Comparison of ENCODE assay signal across 8 mouse cellular contexts in the genomic region with DNA sequence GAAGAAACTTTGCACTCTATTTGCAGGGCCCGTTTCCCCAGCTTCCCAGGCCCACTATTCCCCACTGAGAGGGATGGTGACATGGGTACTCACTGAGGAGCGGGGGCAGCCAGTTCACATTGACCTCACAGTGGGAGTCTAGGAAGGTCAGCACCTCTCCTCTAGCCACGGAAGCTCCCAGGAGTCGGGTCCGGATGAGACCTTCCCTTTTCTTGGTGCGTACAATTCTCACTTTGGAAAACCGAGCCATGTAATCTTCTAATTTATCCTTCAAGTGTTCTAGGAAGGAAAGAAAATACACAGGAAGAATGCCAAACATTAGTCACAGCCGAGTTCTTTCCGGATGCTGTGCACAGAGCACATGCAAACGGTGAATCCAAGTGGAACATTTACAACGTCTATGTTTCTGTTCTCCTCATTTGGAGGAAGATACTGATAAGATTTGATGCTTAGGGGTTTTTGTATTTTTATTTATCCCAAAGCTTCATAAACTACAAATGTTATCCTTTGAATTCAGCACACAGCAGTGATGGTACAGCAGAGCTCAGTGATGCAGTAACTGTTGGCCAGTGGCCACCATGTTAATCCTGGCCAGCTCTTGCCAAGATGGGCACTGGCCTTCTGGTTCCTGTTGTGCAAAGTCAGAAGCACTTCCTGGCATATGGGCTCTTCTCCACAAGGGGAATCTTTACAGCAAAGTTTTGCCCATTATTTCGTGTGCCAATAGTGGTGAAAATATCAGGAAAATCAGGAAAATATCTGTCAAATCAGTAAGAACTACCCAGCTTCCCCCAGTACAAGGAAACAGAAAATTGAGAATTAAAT.
DNase-seq lines count a peak whose midpoint lies in the region; ATAC-seq lines count a peak whose summit lies in the region.

No protein-coding gene starts in this region.

- no peak overlapping the region for H3K4me2 ChIP-seq in hindbrain, embryonic 12.5 days (replicated peaks)

- H3K9me3 ChIP-seq in hindbrain, embryonic 10.5 days, result no peaks in the 10 kb centered on the region
- no peaks in the 10 kb centered on the region for H3K9me3 ChIP-seq in hindbrain, embryonic 12.5 days (replicated peaks)

- WGBS in hindbrain, embryonic 10.5 days, result 30% methylated on average over 12 of the region's 12 CpGs
- WGBS in hindbrain, embryonic 12.5 days, result 31% methylated on average over 12 of the region's 12 CpGs

- DNase-seq in hindbrain, embryonic 10.5 days (ENCODE audit: low spot score), result peak; percentile 34
- DNase-seq in right cerebral cortex, adult 18-20 months, result peak; percentile 8
- no peak for DNase-seq in right cerebral cortex, postnatal 14 days
- DNase-seq in embryo, embryonic 10.5 days (ENCODE audit: low spot score), result peak; percentile 37
- peak; percentile 23 for DNase-seq in retina, postnatal 1 day
- DNase-seq in testis, postnatal 14 days (ENCODE audit: low spot score), result no peak
- no peak for DNase-seq in spleen, postnatal 14 days (ENCODE audit: low spot score in 2 of 2)

- H3K4me3 ChIP-seq in hindbrain, embryonic 10.5 days, result no peak overlapping the region
- no peak overlapping the region for H3K4me3 ChIP-seq in hindbrain, embryonic 12.5 days

- ATAC-seq in hindbrain, embryonic 12.5 days (ENCODE audit: low FRiP score), result no peak

- H3K27ac ChIP-seq in hindbrain, embryonic 10.5 days, result no peak overlapping the region
- H3K27ac ChIP-seq in hindbrain, embryonic 12.5 days, result no peak overlapping the region

- no peaks in the 10 kb centered on the region for H3K36me3 ChIP-seq in hindbrain, embryonic 10.5 days
- no peaks in the 10 kb centered on the region for H3K36me3 ChIP-seq in hindbrain, embryonic 12.5 days

- H3K9ac ChIP-seq in hindbrain, embryonic 12.5 days, result no peak overlapping the region

- H3K4me1 ChIP-seq in hindbrain, embryonic 10.5 days (replicated peaks), result peaks cover 39% of the 10 kb centered on the region
- H3K4me1 ChIP-seq in hindbrain, embryonic 12.5 days, result peaks cover 19% of the 10 kb centered on the region

- H3K27me3 ChIP-seq in hindbrain, embryonic 10.5 days (ENCODE audit: insufficient read depth, poor library complexity, severe bottlenecking), result no peaks in the 10 kb centered on the region
- no peaks in the 10 kb centered on the region for H3K27me3 ChIP-seq in hindbrain, embryonic 12.5 days

Comparison
In these comparisons a context has a peak if more than half of its experiments do, and no peak if none do; other contexts are left out.
1. DNase-seq: peak in hindbrain, embryonic 10.5 days (single experiment), right cerebral cortex, adult 18-20 months (single experiment), embryo, embryonic 10.5 days (single experiment) and retina, postnatal 1 day (single experiment); none in right cerebral cortex, postnatal 14 days (single experiment), testis, postnatal 14 days (single experiment) and spleen, postnatal 14 days (0 of 2).